Mouse (Mus musculus): Measurements from ENCODE around the gene Bicc1. TPM values are rescaled to one million over a fixed set of nuclear protein-coding genes. Genes with fewer than 3 reads are reported as not detected.

Bicc1 gene
- polyA plus RNA-seq, 1 experiment = 69.0 TPM

DNA sequence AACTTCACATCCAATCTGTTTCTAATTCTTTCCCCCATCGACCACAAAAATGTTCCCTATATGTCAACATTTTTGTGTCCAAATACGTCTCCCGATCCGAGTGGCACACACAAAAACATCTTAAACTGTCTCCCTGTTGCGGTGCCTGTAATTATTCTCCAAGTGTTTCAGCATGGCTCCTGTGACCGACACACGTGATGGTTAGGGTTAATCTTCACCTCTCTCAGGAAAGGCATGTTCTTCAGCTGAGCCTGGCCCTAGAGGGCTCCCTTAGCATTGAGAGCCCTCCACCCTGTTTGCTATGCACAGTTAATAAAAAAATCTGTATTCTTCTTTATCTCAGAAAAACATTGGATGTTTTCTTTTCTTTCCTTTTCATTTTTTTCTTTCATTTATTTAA is 41.7 kb downstream of the Bicc1 start:
- 45% methylated on average over 7 of the region's 7 CpGs for WGBS
- H3K4me1 ChIP-seq (ENCODE audit: control insufficient read depth, insufficient read depth, low read length) = peaks cover 35% of the 10 kb centered on the region
- H3K27ac ChIP-seq (ENCODE audit: insufficient read depth, low read depth, low read length) = peak overlapping the region; percentile 73
- H3K4me3 ChIP-seq (ENCODE audit: insufficient read depth, low read depth, low read length) = no peak overlapping the region
- H3K36me3 ChIP-seq (ENCODE audit: control insufficient read depth, insufficient read depth, low read length) = no peaks in the 10 kb centered on the region
- H3K27me3 ChIP-seq (replicated peaks; ENCODE audit: control insufficient read depth, insufficient read depth, low read length) = no peaks in the 10 kb centered on the region
- no peak for TF ChIP-seq POLR2A (IDR thresholded peaks at IDR 0.05; ENCODE audit: low read depth, low read length)
- TF ChIP-seq CTCF (conservative IDR thresholded peaks at IDR 0.05; ENCODE audit: insufficient read depth, insufficient read length, low read depth, low read length) = no peak
- peak; percentile 80 for DNase-seq

DNA sequence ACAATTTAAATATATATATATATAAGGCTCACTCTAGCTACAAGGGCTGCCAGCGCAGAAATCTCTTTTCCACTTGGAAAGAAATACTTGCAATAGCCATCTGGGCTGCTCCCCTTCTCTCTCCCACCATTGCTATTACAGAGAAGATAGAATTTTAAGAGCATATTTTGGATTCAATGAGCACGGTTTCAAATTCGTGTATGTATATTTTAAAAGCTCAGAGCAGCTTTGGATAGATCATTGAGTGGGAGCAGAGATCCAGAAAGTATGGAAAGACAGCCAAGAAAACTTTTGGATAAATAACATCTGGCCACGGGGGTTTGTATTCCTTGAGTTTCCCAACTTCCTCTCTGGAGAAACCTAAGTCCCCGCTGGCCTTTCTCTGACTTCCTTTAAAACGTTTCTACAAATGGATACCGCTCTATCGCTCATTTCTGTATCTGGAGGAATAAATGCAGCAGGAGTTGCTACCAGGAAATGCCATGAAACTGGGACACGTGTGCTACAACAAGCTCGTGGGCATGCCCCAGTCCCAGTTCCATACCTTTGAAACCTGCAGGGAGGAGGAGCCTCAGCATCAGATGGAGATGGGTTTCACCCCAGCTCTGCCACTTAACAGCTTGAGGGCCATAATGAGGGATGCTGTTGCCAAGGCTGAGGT is 45.1 kb downstream of the Bicc1 start:
- no peak overlapping the region for H3K27ac ChIP-seq (ENCODE audit: insufficient read depth, low read depth, low read length)
- peak; percentile 37 for DNase-seq
- no peaks in the 10 kb centered on the region for H3K27me3 ChIP-seq (replicated peaks; ENCODE audit: control insufficient read depth, insufficient read depth, low read length)
- TF ChIP-seq POLR2A (IDR thresholded peaks at IDR 0.05; ENCODE audit: low read depth, low read length) (no peak), CTCF (conservative IDR thresholded peaks at IDR 0.05; ENCODE audit: insufficient read depth, insufficient read length, low read depth, low read length) (no peak)
- peaks cover 15% of the 10 kb centered on the region; the same call in 1 of the 2 replicates for H3K4me1 ChIP-seq (ENCODE audit: control insufficient read depth, insufficient read depth, low read length)
- 71% methylated on average over 10 of the region's 10 CpGs for WGBS
- no peak overlapping the region for H3K4me3 ChIP-seq (ENCODE audit: insufficient read depth, low read depth, low read length)
- H3K36me3 ChIP-seq (ENCODE audit: control insufficient read depth, insufficient read depth, low read length) = no peaks in the 10 kb centered on the region

GRCm38 (mm10) chr10:71106491-71107205 is 52.9 kb downstream of the Bicc1 start:
- 74% methylated on average over 9 of the region's 9 CpGs for WGBS
- Histone ChIP-seq H3K36me3 (ENCODE audit: control insufficient read depth, insufficient read depth, low read length) (no peaks in the 10 kb centered on the region), H3K27ac (ENCODE audit: insufficient read depth, low read depth, low read length) (peak overlapping the region; percentile 71), H3K4me1 (ENCODE audit: control insufficient read depth, insufficient read depth, low read length) (peaks cover 13% of the 10 kb centered on the region; the same call in 1 of the 2 replicates), H3K27me3 (replicated peaks; ENCODE audit: control insufficient read depth, insufficient read depth, low read length) (no peaks in the 10 kb centered on the region), H3K4me3 (ENCODE audit: insufficient read depth, low read depth, low read length) (no peak overlapping the region)
- TF ChIP-seq CTCF (conservative IDR thresholded peaks at IDR 0.05; ENCODE audit: insufficient read depth, insufficient read length, low read depth, low read length) (no peak), POLR2A (IDR thresholded peaks at IDR 0.05; ENCODE audit: low read depth, low read length) (no peak)
- DNase-seq = peak; percentile 63

GRCm38 (mm10) chr10:71104791-71105190 is 54.7 kb downstream of the Bicc1 start:
- H3K4me1 ChIP-seq (ENCODE audit: control insufficient read depth, insufficient read depth, low read length) = peaks cover 13% of the 10 kb centered on the region; the same call in 1 of the 2 replicates
- H3K27me3 ChIP-seq (replicated peaks; ENCODE audit: control insufficient read depth, insufficient read depth, low read length) = no peaks in the 10 kb centered on the region
- TF ChIP-seq POLR2A (IDR thresholded peaks at IDR 0.05; ENCODE audit: low read depth, low read length) (no peak), CTCF (conservative IDR thresholded peaks at IDR 0.05; ENCODE audit: insufficient read depth, insufficient read length, low read depth, low read length) (no peak)
- WGBS = 78% methylated on average over 6 of the region's 6 CpGs
- peak overlapping the region; percentile 82; the same call in 1 of the 2 replicates for H3K27ac ChIP-seq (ENCODE audit: insufficient read depth, low read depth, low read length)
- H3K4me3 ChIP-seq (ENCODE audit: insufficient read depth, low read depth, low read length) = no peak overlapping the region
- H3K36me3 ChIP-seq (ENCODE audit: control insufficient read depth, insufficient read depth, low read length) = no peaks in the 10 kb centered on the region
- no peak for DNase-seq

GRCm38 (mm10) chr10:71100815-71101499 is 58.5 kb downstream of the Bicc1 start:
- DNase-seq = no peak

DNA sequence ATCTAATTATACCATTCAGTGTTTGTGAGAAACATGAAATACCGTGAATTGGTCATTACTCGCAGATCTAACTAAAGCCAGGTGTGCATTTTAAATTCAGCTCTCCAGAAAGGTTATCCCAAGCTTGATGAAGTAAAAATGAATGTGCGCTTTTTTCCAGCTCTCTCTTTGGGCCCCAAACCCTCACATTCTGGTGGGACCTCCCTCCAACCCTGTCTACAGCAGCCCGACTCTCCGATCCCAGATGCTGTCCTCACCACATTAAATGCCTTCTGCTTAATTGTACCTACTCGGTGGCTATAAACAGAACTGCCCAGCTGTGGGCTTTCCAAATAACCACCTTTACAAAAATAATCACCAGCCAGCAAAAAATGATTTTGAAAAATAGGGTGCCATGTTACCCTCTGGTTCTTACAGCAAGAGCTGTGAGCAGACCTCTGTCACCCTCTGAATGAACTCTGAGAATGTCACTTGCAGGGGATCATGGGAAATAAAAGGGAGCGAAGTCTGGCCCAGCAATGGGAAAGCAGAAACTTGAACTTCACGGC is 64.7 kb downstream of the Bicc1 start:
- Histone ChIP-seq H3K36me3 (ENCODE audit: control insufficient read depth, insufficient read depth, low read length) (no peaks in the 10 kb centered on the region), H3K27ac (ENCODE audit: insufficient read depth, low read depth, low read length) (no peak overlapping the region), H3K4me3 (ENCODE audit: insufficient read depth, low read depth, low read length) (no peak overlapping the region), H3K4me1 (ENCODE audit: control insufficient read depth, insufficient read depth, low read length) (peaks cover 4% of the 10 kb centered on the region; the same call in 1 of the 2 replicates), H3K27me3 (replicated peaks; ENCODE audit: control insufficient read depth, insufficient read depth, low read length) (no peaks in the 10 kb centered on the region)
- DNase-seq = no peak
- TF ChIP-seq POLR2A (IDR thresholded peaks at IDR 0.05; ENCODE audit: low read depth, low read length) = no peak
- no peak for TF ChIP-seq CTCF (conservative IDR thresholded peaks at IDR 0.05; ENCODE audit: insufficient read depth, insufficient read length, low read depth, low read length)
- WGBS = 79% methylated on average over 8 of the region's 8 CpGs

More at GRCm38 (mm10) chr10:71100815-71101499, 58.5 kb downstream of the Bicc1 start:
- Histone ChIP-seq H3K4me1 (ENCODE audit: control insufficient read depth, insufficient read depth, low read length) (peaks cover 8% of the 10 kb centered on the region; the same call in 1 of the 2 replicates), H3K27ac (ENCODE audit: insufficient read depth, low read depth, low read length) (no peak overlapping the region), H3K4me3 (ENCODE audit: insufficient read depth, low read depth, low read length) (no peak overlapping the region), H3K27me3 (replicated peaks; ENCODE audit: control insufficient read depth, insufficient read depth, low read length) (no peaks in the 10 kb centered on the region), H3K36me3 (ENCODE audit: control insufficient read depth, insufficient read depth, low read length) (no peaks in the 10 kb centered on the region)
- TF ChIP-seq POLR2A (IDR thresholded peaks at IDR 0.05; ENCODE audit: low read depth, low read length) (no peak), CTCF (conservative IDR thresholded peaks at IDR 0.05; ENCODE audit: insufficient read depth, insufficient read length, low read depth, low read length) (no peak)
- 68% methylated on average over 8 of the region's 8 CpGs for WGBS
